Mouse (Mus musculus) stomach, embryonic 15.5 days (tissue): ENCODE data around the gene E130114P18Rik. TPM values are rescaled to one million over a fixed set of nuclear protein-coding genes. Genes with fewer than 3 reads are reported as not detected.

Source experiments
- ATAC-seq: fragments of 200-750 bp; cut with Nextera tagmentation; 2 replicates; pipeline ENCODE4 v1.8.0; 2017; ENCODE audit warnings: low read depth, moderate number of reproducible peaks, moderate TSS enrichment; ENCODE audit not compliant: insufficient read depth, low FRiP score
- H3K27ac ChIP-seq: fragments of 300-500 bp; sonication (generic); 2 replicates; pipeline ENCODE4 v1.5.1; 2015; ENCODE audit warnings: mild to moderate bottlenecking, inconsistent platforms
- H3K27me3 ChIP-seq: fragments of 300-500 bp; sonication (generic); replicated peaks from 2 replicates; pipeline ENCODE4 v1.6.1; 2015; ENCODE audit warnings: inconsistent platforms
- H3K36me3 ChIP-seq: fragments of 300-500 bp; sonication (generic); 2 replicates; pipeline ENCODE4 v1.6.1; 2015; ENCODE audit warnings: inconsistent platforms
- H3K4me1 ChIP-seq: fragments of 300-500 bp; sonication (generic); 2 replicates; pipeline ENCODE4 v1.6.1; 2015; ENCODE audit warnings: inconsistent platforms
- H3K4me2 ChIP-seq: fragments of 300-500 bp; sonication (generic); 2 replicates; pipeline ENCODE4 v1.6.1; 2015; ENCODE audit warnings: mild to moderate bottlenecking, inconsistent platforms
- H3K4me3 ChIP-seq: fragments of 300-500 bp; sonication (generic); replicated peaks from 2 replicates; pipeline ENCODE4 v1.5.1; 2015; ENCODE audit warnings: inconsistent platforms
- H3K9ac ChIP-seq: fragments of 300-500 bp; sonication (generic); 2 replicates; pipeline ENCODE4 v1.6.1; 2015; ENCODE audit warnings: inconsistent platforms
- H3K9me3 ChIP-seq: fragments of 300-500 bp; sonication (generic); 2 replicates; pipeline ENCODE4 v1.6.1; 2016; ENCODE audit warnings: inconsistent platforms
- WGBS: fragments of 180-500 bp; shearing (Covaris S2); methylation state at CpG from one replicate; pipeline ENCODE4 v1.1.7; 2015; 5-methylcytosine and 5-hydroxymethylcytosine counted together
- polyA plus RNA-seq: library from polyadenylated mRNA; unstranded; fragments of >200 nt; fragmentation: Nextera tagmentation; extraction: Ambion mirVana; gene quantifications from 2 replicates; pipeline ENCODE4 v1.2.1, GENCODE M21; 2015

The E130114P18Rik gene
- polyA plus RNA-seq, 1 experiment from 2014 or later: 2.9 TPM

DNA sequence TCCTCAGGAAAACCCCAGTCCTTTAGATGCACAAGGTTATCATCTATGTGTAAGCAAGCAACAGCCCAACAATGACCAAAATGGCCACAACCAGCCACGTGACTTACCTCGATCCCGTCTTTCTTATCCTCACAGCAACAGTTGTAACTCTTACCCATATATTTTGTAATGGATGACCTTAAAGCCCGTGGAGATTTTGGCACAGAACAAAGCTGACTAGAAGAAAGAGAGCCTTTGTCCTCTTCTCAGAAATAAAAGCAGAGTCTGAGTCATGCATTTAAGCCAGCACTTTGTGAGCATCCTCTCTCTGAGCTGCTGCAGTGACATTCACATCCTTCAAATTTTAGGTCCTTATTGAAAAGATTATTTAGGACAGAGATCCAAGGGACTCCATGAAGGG lies 156.1 kb downstream of the E130114P18Rik start:
- Histone ChIP-seq H3K4me1 (0 out of 2 replicates have a peak, but pooled peaks cover 7% of the 10 kb centered on the region), H3K9ac (no peak overlapping the region), H3K4me2 (no peak overlapping the region), H3K27ac (no peak overlapping the region), H3K36me3 (no peaks in the 10 kb centered on the region), H3K4me3 (no peak overlapping the region), H3K27me3 (no peaks in the 10 kb centered on the region), H3K9me3 (no peaks in the 10 kb centered on the region)
- ATAC-seq: no peak
- 76% methylated on average over 4 of the region's 4 CpGs for WGBS

DNA sequence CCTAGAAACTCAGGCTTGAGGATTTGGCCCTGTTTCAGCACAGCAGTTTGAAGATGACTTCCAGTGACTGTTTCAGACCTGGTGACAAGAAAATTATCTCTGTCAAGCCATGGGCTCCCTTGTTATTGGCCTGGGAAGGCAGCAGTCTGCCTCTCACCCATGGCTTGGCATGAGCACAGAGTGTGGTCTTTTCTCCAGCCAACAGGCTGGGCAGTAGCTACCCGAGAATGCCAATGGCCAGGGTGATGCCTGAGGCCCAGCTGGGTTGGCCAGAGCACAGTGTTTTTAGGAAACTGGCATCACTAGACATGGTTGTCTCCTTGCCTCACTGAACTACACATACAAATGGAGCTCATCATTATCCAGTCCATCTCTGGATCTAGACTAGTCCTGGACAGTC lies 157.5 kb downstream of the E130114P18Rik start:
- H3K9ac ChIP-seq: no peak overlapping the region
- 96% methylated on average over 1 of the region's 1 CpGs for WGBS
- no peaks in the 10 kb centered on the region for H3K9me3 ChIP-seq
- no peak overlapping the region for H3K27ac ChIP-seq
- no peaks in the 10 kb centered on the region for H3K36me3 ChIP-seq
- no peaks in the 10 kb centered on the region for H3K4me1 ChIP-seq
- no peak overlapping the region for H3K4me3 ChIP-seq
- H3K27me3 ChIP-seq: no peaks in the 10 kb centered on the region
- H3K4me2 ChIP-seq: no peak overlapping the region
- ATAC-seq: no peak

DNA sequence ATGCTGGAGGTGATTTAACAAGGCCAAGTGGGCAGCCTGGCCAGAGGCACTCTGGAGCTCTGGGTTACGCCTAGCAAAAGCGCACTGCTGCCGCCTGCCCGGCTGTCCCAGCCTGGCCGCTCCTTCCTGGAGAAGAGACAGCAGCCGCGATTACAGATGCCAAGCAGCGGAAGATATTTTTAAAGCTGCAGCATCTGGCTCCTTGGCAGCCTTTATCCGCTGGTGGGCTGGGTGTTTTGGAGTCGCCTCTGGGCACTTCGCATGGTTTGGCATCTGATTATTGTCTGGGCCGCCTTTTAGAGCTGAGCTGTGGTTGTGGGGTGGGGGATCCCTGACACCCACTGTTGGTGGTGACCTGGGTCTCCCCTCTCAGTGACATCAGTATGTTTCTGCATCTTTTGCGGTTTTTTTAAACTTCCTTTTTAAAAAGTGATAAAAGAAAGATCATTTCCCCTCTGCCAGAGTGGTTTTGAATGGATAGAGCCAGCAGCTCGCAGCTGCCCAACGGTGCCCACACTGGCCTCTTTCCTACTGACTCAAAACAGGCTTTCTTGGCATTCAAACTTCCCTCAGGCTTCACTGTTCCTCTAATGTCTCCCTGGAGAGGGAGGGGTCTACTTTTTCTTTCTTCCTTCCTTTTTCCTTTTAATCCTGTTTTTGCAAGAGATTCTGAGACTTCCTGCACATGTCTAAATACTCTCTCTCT lies 159.1 kb downstream of the E130114P18Rik start:
- Histone ChIP-seq H3K4me2 (no peak overlapping the region), H3K9ac (no peak overlapping the region), H3K4me3 (no peak overlapping the region), H3K27me3 (no peaks in the 10 kb centered on the region), H3K27ac (no peak overlapping the region), H3K4me1 (no peaks in the 10 kb centered on the region), H3K9me3 (no peaks in the 10 kb centered on the region), H3K36me3 (no peaks in the 10 kb centered on the region)
- 51% methylated on average over 15 of the region's 15 CpGs for WGBS
- no peak for ATAC-seq

DNA sequence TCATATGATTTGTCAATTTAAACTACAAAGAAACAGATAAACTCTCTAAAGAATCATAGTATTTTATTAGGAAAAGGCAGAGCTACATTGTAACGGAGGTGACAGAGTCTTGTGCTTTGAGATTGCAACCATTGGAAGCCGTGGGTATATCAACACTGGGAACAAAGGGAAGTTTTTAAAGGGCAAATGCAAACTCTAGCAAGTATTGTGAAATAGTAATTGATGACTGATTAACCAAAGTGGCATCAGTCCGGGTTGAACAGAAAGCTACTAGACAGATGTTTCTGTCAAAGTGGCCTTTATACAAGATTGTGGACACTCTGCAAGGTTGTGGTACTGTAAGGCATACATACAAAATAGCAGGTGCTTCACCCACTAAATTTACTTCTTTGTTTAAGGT lies 162.8 kb downstream of the E130114P18Rik start:
- Histone ChIP-seq H3K27me3 (no peaks in the 10 kb centered on the region), H3K36me3 (no peaks in the 10 kb centered on the region), H3K4me3 (no peak overlapping the region), H3K27ac (no peak overlapping the region), H3K4me1 (no peaks in the 10 kb centered on the region), H3K4me2 (no peak overlapping the region), H3K9ac (no peak overlapping the region), H3K9me3 (no peaks in the 10 kb centered on the region)
- WGBS: 69% methylated on average over 3 of the region's 3 CpGs
- no peak for ATAC-seq

DNA sequence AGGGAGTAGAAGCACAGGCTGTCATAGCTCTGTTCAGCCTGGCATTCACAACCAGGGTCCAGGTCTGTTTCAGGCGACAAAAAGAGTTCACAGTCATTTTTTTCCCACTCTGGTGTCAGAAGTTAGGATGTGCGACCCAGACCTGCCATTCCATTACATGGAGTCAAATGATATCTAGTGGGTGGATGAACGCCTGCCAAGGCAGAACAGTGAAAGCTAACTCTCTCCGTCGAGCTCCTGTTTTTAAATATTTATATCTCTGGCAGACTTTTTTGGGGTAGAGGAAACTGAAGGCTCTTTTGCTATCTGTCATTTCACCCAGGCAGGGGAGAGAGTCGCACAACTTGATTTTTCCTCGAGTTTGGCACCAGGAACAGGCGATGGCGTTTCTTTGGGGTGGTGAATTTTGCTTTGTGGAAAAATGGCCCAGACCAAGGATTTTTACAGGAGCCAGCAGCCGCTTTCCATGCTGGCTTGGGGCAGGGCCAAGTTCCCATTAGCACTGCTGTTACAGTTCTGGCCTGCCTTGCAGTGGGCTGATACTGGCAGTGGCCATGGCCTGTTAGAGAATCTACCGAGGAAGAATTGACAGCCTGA lies 166.5 kb downstream of the E130114P18Rik start:
- ATAC-seq: no peak
- Histone ChIP-seq H3K27ac (peak overlapping the region; percentile 2; the same call in 1 of the 2 replicates), H3K4me2 (no peak overlapping the region), H3K36me3 (no peaks in the 10 kb centered on the region), H3K9ac (no peak overlapping the region), H3K9me3 (no peaks in the 10 kb centered on the region), H3K4me1 (0 out of 2 replicates have a peak, but pooled peaks cover 3% of the 10 kb centered on the region), H3K27me3 (no peaks in the 10 kb centered on the region), H3K4me3 (no peak overlapping the region)
- 44% methylated on average over 11 of the region's 11 CpGs for WGBS

DNA sequence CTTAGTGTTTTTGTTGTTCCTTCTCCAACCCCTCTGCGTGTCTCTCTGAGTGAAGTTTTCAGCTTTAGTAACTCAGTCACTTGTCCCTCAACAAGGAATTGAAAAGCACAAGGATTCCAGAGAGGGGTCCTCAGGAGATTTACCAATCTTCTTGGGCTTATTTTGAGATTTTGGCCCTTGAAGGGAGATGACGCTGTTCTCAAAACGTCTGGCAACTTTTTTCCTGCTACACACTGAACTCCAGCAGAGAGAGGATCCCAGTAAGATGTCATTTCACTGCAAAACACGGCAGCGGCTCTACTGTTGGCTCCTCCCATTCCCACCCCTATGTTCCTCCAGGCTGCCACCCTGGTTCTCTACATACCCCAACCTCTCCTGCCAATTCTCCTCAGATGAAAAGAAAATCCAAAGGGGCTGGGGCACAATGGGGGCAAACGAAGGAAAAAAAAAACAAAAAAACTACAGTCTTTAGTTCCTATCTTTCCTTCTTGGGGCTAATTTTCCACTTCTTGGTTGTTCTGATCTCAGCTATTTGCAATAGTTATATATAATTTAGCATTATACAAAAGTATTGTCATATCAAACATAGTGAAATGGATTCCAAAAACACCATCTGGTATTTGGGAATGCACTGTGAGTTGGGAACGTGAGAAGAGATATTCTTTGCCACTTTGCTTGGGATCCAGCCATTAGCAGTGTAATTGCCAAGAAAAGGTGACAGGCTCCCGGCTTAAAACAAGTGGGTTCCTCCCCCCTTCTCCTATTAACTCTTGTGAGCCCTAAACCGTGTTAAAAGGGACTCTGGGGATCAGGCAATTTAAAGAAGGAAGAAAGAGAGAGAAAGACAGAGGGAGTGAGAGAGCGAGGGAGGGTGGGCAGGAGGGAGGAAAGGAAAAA lies 167.8 kb downstream of the E130114P18Rik start:
- no peaks in the 10 kb centered on the region for H3K36me3 ChIP-seq
- no peak overlapping the region for H3K4me2 ChIP-seq
- H3K4me1 ChIP-seq: 0 out of 2 replicates have a peak, but pooled peaks cover 3% of the 10 kb centered on the region
- H3K27me3 ChIP-seq: no peaks in the 10 kb centered on the region
- H3K9ac ChIP-seq: no peak overlapping the region
- H3K9me3 ChIP-seq: no peaks in the 10 kb centered on the region
- no peak overlapping the region for H3K4me3 ChIP-seq
- WGBS: 40% methylated on average over 10 of the region's 10 CpGs
- H3K27ac ChIP-seq: no peak overlapping the region
- no peak for ATAC-seq

DNA sequence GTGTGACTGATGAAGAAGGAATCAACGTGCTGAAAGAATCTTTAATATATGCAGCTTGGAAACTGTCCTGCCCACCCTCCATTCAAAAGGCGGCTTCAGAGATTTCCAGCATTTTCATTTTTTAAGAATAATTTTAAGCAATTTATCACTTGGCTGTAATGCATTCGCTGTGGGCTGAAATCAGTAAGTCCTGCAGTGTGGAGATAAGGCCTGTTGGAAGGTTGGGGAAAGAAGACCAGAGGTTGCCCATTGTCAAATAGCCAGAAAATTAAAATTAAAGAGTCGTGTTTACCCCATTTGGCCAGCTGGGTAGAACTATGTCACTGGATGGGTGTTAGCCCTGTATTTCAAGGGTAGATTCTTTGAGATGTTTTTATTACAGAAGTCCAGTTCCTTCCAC lies 168.5 kb downstream of the E130114P18Rik start:
- Histone ChIP-seq H3K4me3 (no peak overlapping the region), H3K4me2 (no peak overlapping the region), H3K36me3 (no peaks in the 10 kb centered on the region), H3K27ac (no peak overlapping the region), H3K9me3 (no peaks in the 10 kb centered on the region), H3K4me1 (0 out of 2 replicates have a peak, but pooled peaks cover 3% of the 10 kb centered on the region), H3K27me3 (no peaks in the 10 kb centered on the region), H3K9ac (no peak overlapping the region)
- 84% methylated on average over 4 of the region's 4 CpGs for WGBS
- ATAC-seq: no peak

DNA sequence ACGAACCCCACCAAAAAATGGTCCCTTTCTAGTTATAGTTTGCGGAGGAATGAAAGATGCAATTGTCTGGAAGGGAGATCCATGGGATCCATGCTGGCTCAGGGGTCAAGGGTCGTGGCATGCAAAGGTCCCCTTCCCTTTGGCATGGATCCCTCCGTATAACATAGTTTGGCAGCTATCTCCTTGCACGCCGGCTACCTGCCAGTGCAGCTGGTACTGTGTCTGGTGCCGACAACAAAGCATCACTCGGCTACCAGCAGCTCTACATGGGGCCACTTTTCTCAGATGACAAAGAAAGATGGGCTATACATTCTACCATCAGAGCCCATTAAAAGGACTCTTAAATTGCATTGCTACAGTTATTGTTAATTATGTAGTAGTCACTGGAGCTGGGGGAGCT lies 169.2 kb downstream of the E130114P18Rik start:
- no peak overlapping the region for H3K27ac ChIP-seq
- no peaks in the 10 kb centered on the region for H3K9me3 ChIP-seq
- H3K4me3 ChIP-seq: no peak overlapping the region
- no peak overlapping the region for H3K9ac ChIP-seq
- 0 out of 2 replicates have a peak, but pooled peaks cover 3% of the 10 kb centered on the region for H3K4me1 ChIP-seq
- no peak overlapping the region for H3K4me2 ChIP-seq
- no peak for ATAC-seq
- H3K36me3 ChIP-seq: no peaks in the 10 kb centered on the region
- WGBS: 84% methylated on average over 8 of the region's 8 CpGs
- no peaks in the 10 kb centered on the region for H3K27me3 ChIP-seq

DNA sequence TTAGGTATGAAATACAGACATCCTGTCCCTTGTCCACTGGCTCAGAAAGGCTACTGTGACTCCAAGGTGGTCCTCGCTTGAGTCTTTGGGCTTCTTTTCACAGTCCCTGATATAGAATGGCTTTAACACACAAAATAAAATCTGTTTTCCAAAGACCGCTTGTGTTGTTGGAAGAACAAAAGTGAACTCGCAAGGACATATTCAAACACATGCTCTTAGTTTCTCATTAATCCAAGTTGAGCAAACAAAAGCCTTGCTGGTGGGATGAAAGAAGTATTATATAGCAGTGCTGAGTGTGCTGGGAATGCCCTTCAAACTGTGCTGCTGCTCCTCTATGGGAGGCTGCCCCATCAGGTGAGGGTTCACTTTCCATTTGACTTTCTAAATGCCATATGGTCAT lies 169.7 kb downstream of the E130114P18Rik start:
- 0 out of 2 replicates have a peak, but pooled peaks cover 3% of the 10 kb centered on the region for H3K4me1 ChIP-seq
- ATAC-seq: no peak

DNA sequence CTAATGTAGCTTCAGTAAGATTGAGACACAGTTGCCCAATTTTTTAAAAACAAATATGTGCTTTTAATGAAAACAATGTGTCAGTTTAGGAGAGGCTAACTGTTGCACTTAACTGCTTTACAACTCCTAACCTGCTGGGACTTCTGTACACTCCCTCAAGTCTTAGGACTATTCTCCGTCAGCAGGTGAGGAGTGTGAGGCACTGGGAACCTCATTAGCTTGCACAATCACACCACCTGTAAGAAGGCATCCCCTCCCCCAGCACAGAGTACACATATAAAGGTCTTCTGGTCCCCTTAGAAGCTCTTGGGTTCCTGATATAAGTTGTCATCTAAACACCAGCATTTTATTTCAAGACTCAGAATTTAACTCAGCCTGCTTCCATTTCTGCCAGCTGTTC lies 170.7 kb downstream of the E130114P18Rik start:
- H3K4me3 ChIP-seq: no peak overlapping the region
- WGBS: 69% methylated on average over 1 of the region's 1 CpGs
- no peaks in the 10 kb centered on the region for H3K9me3 ChIP-seq
- no peaks in the 10 kb centered on the region for H3K36me3 ChIP-seq
- H3K9ac ChIP-seq: no peak overlapping the region
- no peaks in the 10 kb centered on the region for H3K27me3 ChIP-seq
- ATAC-seq: no peak
- no peak overlapping the region for H3K4me2 ChIP-seq
- no peak overlapping the region for H3K27ac ChIP-seq
- 0 out of 2 replicates have a peak, but pooled peaks cover 3% of the 10 kb centered on the region for H3K4me1 ChIP-seq

More for the DNA sequence above, 169.7 kb downstream of the E130114P18Rik start:
- Histone ChIP-seq H3K4me2 (no peak overlapping the region), H3K27me3 (no peaks in the 10 kb centered on the region), H3K4me3 (no peak overlapping the region), H3K36me3 (no peaks in the 10 kb centered on the region), H3K27ac (no peak overlapping the region), H3K9me3 (no peaks in the 10 kb centered on the region), H3K9ac (no peak overlapping the region)
- 76% methylated on average over 3 of the region's 3 CpGs for WGBS

DNA sequence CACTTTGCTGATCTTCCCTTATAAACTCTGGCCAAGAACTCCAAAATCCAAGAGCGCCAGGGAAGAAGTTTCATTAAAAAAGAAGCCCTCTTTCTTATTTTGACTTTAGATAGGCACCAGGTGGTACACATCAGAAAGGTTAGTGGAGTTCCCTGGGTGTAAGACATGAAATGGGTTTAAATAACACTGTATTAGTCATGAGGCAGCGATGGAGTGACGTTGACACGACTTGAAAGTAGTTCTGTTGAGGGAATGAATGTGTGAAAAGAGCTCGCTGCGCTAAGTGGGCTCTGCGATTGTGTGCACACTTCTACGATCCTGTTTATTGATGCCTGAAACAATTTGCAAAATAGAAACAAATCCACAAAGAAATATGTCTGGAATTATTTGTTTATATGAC lies 171.4 kb downstream of the E130114P18Rik start:
- Histone ChIP-seq H3K27ac (no peak overlapping the region), H3K4me2 (peak overlapping the region; percentile 21; the same call in 1 of the 2 replicates), H3K4me1 (peaks cover 7% of the 10 kb centered on the region; the same call in 1 of the 2 replicates), H3K36me3 (no peaks in the 10 kb centered on the region), H3K4me3 (no peak overlapping the region), H3K9me3 (no peaks in the 10 kb centered on the region), H3K9ac (no peak overlapping the region), H3K27me3 (no peaks in the 10 kb centered on the region)
- WGBS: 52% methylated on average over 8 of the region's 8 CpGs
- ATAC-seq: no peak

DNA sequence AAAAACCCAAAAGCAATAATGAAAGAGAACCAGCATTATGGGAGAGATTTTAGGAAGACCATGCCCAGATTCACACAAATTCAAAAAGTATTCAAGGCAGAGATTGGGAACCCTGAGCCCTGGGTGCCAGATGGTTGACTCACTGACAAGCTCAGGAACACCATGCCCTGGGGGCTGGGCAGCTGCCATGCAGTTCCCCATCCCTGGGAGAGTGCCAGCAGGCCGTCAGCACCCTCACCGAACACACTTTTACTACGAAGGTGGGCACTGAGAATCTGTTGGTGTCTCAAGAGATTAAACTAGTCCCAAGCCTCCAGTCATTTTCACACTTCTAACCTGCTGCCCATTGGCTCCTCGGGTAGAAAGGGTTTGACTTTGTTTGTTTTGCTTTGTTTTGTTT lies 175.3 kb downstream of the E130114P18Rik start:
- no peaks in the 10 kb centered on the region for H3K27me3 ChIP-seq
- H3K4me3 ChIP-seq: no peak overlapping the region
- peaks cover 11% of the 10 kb centered on the region; the same call in 1 of the 2 replicates for H3K4me1 ChIP-seq
- no peak overlapping the region for H3K4me2 ChIP-seq
- WGBS: 69% methylated on average over 4 of the region's 4 CpGs
- H3K9ac ChIP-seq: no peak overlapping the region
- ATAC-seq: no peak
- H3K36me3 ChIP-seq: no peaks in the 10 kb centered on the region
- no peak overlapping the region for H3K27ac ChIP-seq
- no peaks in the 10 kb centered on the region for H3K9me3 ChIP-seq
